Mouse (Mus musculus) brain, embryonic 14.5 days (tissue): ENCODE measurements around the gene Grhl1.
A peak's percentile ranks its signal among the peaks of the same experiment; 100 is the strongest.

Experiments
- CTCF ChIP-seq: fragments of 200-500 bp; IDR thresholded peaks from 2 replicates; pipeline ENCODE4 v1.5.1; 2012; ENCODE audit warnings: inconsistent platforms, mild to moderate bottlenecking, moderate library complexity, borderline replicate concordance; ENCODE audit not compliant: insufficient read depth, insufficient read length; ENCODE audit errors: extremely low read depth
- POLR2A ChIP-seq: fragments of 200-500 bp; IDR thresholded peaks from 2 replicates; pipeline ENCODE4 v1.6.1; 2012; ENCODE audit warnings: mild to moderate bottlenecking, inconsistent platforms, borderline replicate concordance; ENCODE audit not compliant: poor library complexity, insufficient read depth, insufficient read length, severe bottlenecking; ENCODE audit errors: extremely low read depth

DNA sequence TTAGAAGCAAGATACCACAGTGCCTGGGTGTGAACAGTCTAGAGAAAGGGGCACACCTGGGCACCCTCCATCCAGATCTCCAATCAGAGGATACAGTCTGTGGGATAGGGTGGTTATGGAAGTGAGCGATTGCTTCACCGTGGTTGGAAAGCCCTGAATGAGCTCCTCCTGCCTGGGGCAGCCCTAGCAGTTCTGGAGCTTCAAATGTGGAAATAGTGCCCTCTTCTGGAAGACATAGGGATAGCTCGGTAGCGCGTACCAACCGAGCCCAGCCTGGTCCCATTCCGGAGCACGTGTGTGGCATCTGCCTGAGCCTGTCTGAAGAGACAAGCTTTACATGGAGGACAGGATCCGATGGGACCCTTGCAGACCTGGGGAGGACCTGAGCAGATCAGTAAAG, 28.7 kb downstream of the Grhl1 start:
- peak; percentile 79 for TF ChIP-seq CTCF
- no peak for TF ChIP-seq POLR2A
